Mouse (Mus musculus): ENCODE data around the gene Gm49318.

DNA sequence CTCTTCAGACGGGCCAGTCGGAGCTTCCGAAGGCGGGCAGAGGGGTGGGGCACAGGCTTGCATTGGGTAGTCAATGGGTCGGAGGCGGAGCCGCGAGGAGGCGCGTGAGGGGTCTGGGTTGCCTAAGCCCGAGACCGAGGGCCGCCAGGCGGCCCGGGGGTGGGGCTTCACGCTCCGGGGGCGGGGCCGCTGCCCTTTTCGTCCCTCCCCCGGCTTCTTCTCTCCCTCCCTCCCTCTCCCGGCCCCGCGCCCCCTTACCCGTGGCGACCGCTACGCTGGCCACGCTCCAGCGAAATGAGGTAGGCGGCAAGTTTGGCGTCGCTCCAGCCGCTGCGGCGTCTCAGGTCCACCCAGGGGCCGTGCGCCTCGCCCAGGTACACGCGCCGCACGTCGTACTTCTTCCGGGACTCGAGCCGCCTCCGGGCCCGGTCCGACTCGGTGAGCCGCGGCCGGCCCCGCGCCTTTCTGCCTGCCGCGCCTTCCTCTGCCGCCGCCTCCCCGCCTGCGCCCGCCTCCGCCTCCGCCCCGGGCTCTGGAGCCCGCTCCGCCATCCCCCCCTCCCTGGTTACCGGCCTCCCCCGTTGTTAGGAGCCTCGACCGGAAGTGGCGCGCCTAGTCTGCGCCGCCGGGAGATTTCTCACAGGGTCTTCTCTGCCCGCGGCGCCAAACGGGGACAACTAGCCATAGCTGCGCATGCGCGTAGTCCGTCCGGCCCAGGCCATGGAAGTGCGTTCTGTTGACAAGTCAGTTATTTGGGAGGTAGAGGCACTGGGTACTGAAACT, at the start of gene Gm49318, which contains the start of gene Zfp653:
- TF ChIP-seq GATA1 (IDR thresholded peaks at IDR 0.05; ENCODE audit: borderline replicate concordance, low read length): no peak
- peak; percentile 21; the same call in 1 of the 2 replicates for TF ChIP-seq FLI1 (IDR thresholded peaks at IDR 0.05; ENCODE audit: low read length)

All from megakaryocyte, embryonic 14.5 days (primary cell).